Mouse (Mus musculus) bone marrow macrophage, adult 2 months (primary cell): ENCODE data around the gene D3Ertd751e.

Source experiments
- CTCF ChIP-seq: IDR thresholded peaks from 2 replicates; pipeline ENCODE4 v1.5.1; 2012; ENCODE audit warnings: low read depth, mild to moderate bottlenecking, low read length, moderate library complexity
- POLR2A ChIP-seq: IDR thresholded peaks from 2 replicates; pipeline ENCODE4 v1.6.1; 2012; ENCODE audit warnings: mild to moderate bottlenecking, low read depth, low read length, borderline replicate concordance

GRCm38 (mm10) chr3:41743436-41743835 is 1.0 kb downstream of the D3Ertd751e start:
- TF ChIP-seq POLR2A, result no peak
- TF ChIP-seq CTCF, result no peak
